Mouse (Mus musculus) E14TG2a.4 (cell line): ENCODE data around the gene Olfr1281.

ENCODE experiments used
- CTCF ChIP-seq: conservative IDR thresholded peaks from 2 replicates; pipeline ENCODE4 v1.5.1; 2014; ENCODE audit warnings: low read length
- POU5F1 ChIP-seq: IDR thresholded peaks from 2 replicates; pipeline ENCODE4 v1.6.1; 2014; ENCODE audit warnings: low read length, borderline replicate concordance

DNA sequence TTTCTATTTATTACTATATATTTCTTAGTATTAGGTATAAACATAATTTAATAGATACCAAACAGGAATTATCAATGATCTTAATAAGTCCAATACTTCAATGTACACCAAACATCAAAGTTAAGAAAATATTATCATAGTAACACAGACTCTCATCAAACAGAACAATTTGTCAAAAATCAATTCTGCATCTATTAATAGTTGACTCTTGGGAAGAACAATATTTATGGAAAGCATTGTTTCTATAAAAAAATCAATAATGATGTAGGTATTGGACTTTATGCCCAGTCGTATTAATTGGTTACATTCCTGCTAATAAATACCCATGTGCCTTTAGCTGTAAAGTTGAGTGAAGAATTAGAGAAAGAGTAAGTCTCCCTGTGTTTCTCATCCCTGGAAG, 48.9 kb downstream of the Olfr1281 start, which contains the start of gene Olfr1284:
- TF ChIP-seq POU5F1: no peak
- no peak for TF ChIP-seq CTCF
